ENCODE assay signal across 12 mouse cellular contexts in genomic region chr13:27966021-27966420, GRCm38 (mm10). TPM values are rescaled to one million over a fixed set of nuclear protein-coding genes. Genes with fewer than 3 reads are reported as not detected.
DNase-seq lines count a peak whose midpoint lies in the region; TF ChIP-seq lines count a peak whose summit lies in the region.
"Not testable (repeated sequence)": the region's sequence is repeated elsewhere in the genome, so short reads cannot be mapped to it uniquely, and the experiment has no call there.
"Had no signal": no experiment of that assay in that cellular context is flagged by ENCODE, and none has a peak within 500 bp of the region (broad histone marks: within the 10 kb centered on the region; RNA-seq: fewer than 3 reads in every experiment).

No protein-coding gene starts in this region.

- TF ChIP-seq EP300 in ES-Bruce4 (IDR thresholded peaks at IDR 0.05; ENCODE audit: insufficient read depth, low read depth, low read length), result not testable (repeated sequence)

- not testable (repeated sequence) for TF ChIP-seq CTCF in ES-Bruce4 (IDR thresholded peaks at IDR 0.05; ENCODE audit: low read depth, low read length)

- H3K36me3 ChIP-seq in ES-Bruce4 (ENCODE audit: control insufficient read depth, insufficient read depth, low read length, poor library complexity, severe bottlenecking), result not testable (repeated sequence)

- H3K4me1 ChIP-seq in ES-Bruce4 (ENCODE audit: control insufficient read depth, insufficient read depth, low read length), result not testable (repeated sequence)

- TF ChIP-seq POLR2A in ES-Bruce4 (IDR thresholded peaks at IDR 0.05; ENCODE audit: insufficient read depth, low read length), result not testable (repeated sequence)

- H3K27ac ChIP-seq in ES-Bruce4 (ENCODE audit: insufficient read depth, low read length), result peak overlapping the region; percentile 75

- not testable (repeated sequence) for H3K4me3 ChIP-seq in ES-Bruce4 (ENCODE audit: low read depth, low read length)

- peaks cover 28% of the 10 kb centered on the region for H3K9me3 ChIP-seq in ES-Bruce4 (replicated peaks; ENCODE audit: control insufficient read depth, insufficient read depth, low read length, poor library complexity, severe bottlenecking)

- DNase-seq in ES-CJ7 (ENCODE audit: low read depth, low spot score), result peak; percentile 71
- DNase-seq in R1 (ENCODE audit: low read depth, low spot score), result peak; percentile 84
- DNase-seq in ZHBTc4 (ENCODE audit: low read depth, low spot score), result peak; percentile 61

- not testable (repeated sequence) for H3K27me3 ChIP-seq in ES-Bruce4 (ENCODE audit: control insufficient read depth, insufficient read depth, low read length, poor library complexity, severe bottlenecking)

- H3K9ac ChIP-seq in ES-Bruce4 (ENCODE audit: low read depth, poor library complexity, severe bottlenecking), result not testable (repeated sequence)

RNA-seq across cellular contexts. Expression of gene Prl4a1, which starts 50.0 kb away (rescaled TPM):
- not detected in 2 replicates for polyA plus RNA-seq in ES-Bruce4 (2011; ENCODE audit: insufficient read depth, insufficient read length, low read depth, missing spikeins)
- polyA plus RNA-seq: activated CD4-positive, CD25-positive, alpha-beta regulatory T cell, adult 4 months; adrenal gland, adult 2 months; brain, embryonic 14.5 days; C2C12; CD4-positive, CD25-positive, alpha-beta regulatory T cell, adult 4 months; cerebellum, adult 2 months; G1E; Patski had no signal
